Mouse (Mus musculus) erythroblast, embryonic 14.5 days (primary cell): ENCODE measurements around the gene AI593442.

ENCODE experiments used
- GATA1 ChIP-seq: IDR thresholded peaks from 2 replicates; pipeline ENCODE4 v1.6.1; 2012; ENCODE audit warnings: low read length, inconsistent platforms, mixed read lengths
- TAL1 ChIP-seq: IDR thresholded peaks from 3 replicates; pipeline ENCODE4 v1.6.1; 2012; ENCODE audit warnings: low read length, inconsistent platforms, mixed read lengths

DNA sequence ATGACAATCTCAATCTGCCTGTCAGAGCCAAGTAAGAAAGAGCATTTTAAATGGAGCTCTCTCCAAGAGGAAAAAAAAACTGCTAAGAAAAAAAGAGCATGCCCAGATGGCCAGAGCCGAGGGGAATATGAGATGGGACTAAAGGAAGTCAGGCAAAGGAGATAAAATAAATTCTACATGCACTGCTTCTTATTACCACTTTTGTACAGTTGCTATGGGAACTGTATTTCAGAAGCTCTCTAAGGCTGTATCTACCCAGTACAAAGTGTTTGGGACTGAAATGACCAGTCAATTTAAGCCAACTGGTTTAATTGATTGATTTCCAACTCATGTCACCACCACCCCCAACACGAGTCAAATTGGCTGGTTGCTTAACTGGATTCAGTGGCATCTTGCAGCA, 40.0 kb upstream of the AI593442 start:
- no peak for TF ChIP-seq GATA1
- TF ChIP-seq TAL1 = no peak
